Mouse (Mus musculus) myocyte (in vitro differentiated cells): ENCODE data around the gene Lrrc32.

Source experiments
- CEBPB ChIP-seq: IDR thresholded peaks from 2 replicates; pipeline ENCODE4 v1.6.1; 2011; ENCODE audit warnings: mild to moderate bottlenecking, moderate library complexity; ENCODE audit not compliant: poor library complexity, insufficient read depth, severe bottlenecking
- POLR2A ChIP-seq: IDR thresholded peaks from one replicate; pipeline ENCODE4 v1.6.1; 2011; ENCODE audit warnings: low read depth, mild to moderate bottlenecking, control low read depth, moderate library complexity; ENCODE audit not compliant: insufficient read length
- POLR2AphosphoS2 ChIP-seq: IDR thresholded peaks from one replicate; pipeline ENCODE4 v1.6.1; 2011; ENCODE audit warnings: low read depth, control low read depth; ENCODE audit not compliant: insufficient read length
- REST ChIP-seq: IDR thresholded peaks from one replicate; pipeline ENCODE4 v1.6.1; 2011; ENCODE audit warnings: mild to moderate bottlenecking, control low read depth, moderate library complexity; ENCODE audit not compliant: insufficient read depth, insufficient read length
- USF1 ChIP-seq: IDR thresholded peaks from one replicate; pipeline ENCODE4 v1.6.1; 2011; ENCODE audit warnings: low read depth, mild to moderate bottlenecking, control low read depth, moderate library complexity

GRCm38 (mm10) chr7:98537210-98537966 is 48.3 kb downstream of the Lrrc32 start:
- no peak for TF ChIP-seq POLR2A
- no peak for TF ChIP-seq POLR2AphosphoS2
- TF ChIP-seq CEBPB: no peak
- no peak for TF ChIP-seq USF1
- TF ChIP-seq REST: no peak
